Mouse (Mus musculus): ENCODE measurements around the gene Gm42906. TPM values are rescaled to one million over a fixed set of nuclear protein-coding genes. Genes with fewer than 3 reads are reported as not detected.

Gene Gm42906
- not detected in 2 replicates for polyA plus RNA-seq (2016; fragmentation: Nextera tagmentation; extraction: Ambion mirVana)

DNA sequence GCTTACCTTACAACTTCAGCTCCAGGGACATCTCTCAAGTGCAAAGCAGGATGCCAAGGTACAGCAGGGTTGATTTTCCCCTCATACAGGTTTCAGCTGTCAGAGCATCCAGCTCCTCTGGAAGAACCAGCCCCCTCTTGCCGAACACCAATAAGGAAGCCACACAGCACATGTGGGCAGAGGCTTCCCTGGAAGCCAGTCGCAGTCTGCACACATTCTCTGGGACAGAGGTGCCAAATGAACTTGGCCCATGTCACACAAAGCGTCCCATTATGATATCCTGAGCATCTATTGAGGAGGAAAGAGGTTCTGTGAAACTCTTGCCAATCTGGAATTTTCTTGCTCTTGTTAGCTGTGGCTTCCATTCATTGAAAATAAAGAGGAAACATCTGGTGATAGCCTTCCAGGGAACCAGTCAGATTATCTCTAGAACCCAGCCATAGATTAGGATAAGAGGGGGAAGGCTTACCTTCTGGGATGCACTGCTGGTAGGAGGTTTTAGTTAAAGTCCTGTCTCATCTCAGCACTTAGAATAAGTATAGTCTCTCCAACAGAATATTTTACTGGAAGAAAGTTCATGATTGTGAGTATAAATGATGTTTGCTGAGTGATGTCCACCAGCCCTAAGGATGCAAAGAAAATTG is at the start of gene Gm42906:
Gene Gm42906, minus strand, starts transcription at position 51 of the 644 bp plus-strand sequence.
- H3K36me3 ChIP-seq: no peaks in the 10 kb centered on the region
- ATAC-seq (ENCODE audit: low FRiP score, low read depth): no peak
- H3K4me2 ChIP-seq (replicated peaks): no peak within 1 kb of the TSS
- H3K9ac ChIP-seq: no peak within 1 kb of the TSS
- H3K4me3 ChIP-seq: no peak within 1 kb of the TSS
- 64% methylated on average over 3 of the region's 3 CpGs for WGBS
- H3K27ac ChIP-seq: no peak within 1 kb of the TSS
- H3K4me1 ChIP-seq: no peaks in the 10 kb centered on the region
- no peaks in the 10 kb centered on the region for H3K27me3 ChIP-seq (replicated peaks)
- H3K9me3 ChIP-seq: no peaks in the 10 kb centered on the region

DNA sequence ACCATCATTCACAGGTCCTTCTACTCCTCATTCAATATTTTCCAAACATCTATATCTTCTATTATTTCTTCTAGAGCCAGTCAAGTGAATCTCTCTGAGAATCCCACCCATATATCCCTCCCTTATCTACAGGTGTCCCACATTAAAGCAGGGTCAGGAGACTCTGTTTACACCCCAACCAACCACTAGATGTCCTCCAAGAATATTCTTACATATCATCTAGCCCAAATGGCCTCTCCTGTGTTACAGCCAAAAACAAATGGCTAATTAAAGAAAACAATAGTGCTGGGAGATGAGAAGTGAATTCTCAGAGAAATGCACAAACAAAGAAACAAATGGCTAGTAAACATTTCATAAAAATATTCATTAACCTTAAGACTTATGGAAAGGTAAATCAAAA is 17.7 kb upstream of the Gm42906 start:
- Histone ChIP-seq H3K9ac (no peak overlapping the region), H3K4me1 (no peaks in the 10 kb centered on the region), H3K9me3 (no peaks in the 10 kb centered on the region), H3K4me3 (no peak overlapping the region), H3K27me3 (replicated peaks) (no peaks in the 10 kb centered on the region), H3K36me3 (no peaks in the 10 kb centered on the region), H3K27ac (no peak overlapping the region), H3K4me2 (replicated peaks) (no peak overlapping the region)
- no peak for ATAC-seq (ENCODE audit: low FRiP score, low read depth)

DNA sequence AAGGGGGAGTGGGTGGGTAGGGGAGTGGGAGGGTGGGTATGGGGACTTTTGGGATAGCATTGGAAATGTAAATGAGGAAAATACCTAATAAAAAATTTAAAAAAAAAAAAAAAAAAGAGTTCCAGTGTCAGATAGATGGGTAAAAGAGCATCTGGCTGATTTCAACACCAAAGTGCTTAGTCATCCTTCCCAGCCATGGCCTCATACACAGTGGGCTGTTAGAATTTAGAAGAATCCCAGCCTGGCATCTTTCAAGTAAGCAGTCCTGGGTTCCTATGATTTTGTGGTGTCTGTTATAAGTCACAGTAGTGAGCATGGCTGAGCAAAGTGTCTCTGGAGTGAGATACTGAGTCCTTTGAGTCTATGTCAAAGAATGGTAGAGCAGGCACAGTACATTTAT is 7.1 kb upstream of the Gm42906 start:
- Histone ChIP-seq H3K27ac (no peak overlapping the region), H3K4me2 (replicated peaks) (no peak overlapping the region), H3K36me3 (no peaks in the 10 kb centered on the region)

DNA sequence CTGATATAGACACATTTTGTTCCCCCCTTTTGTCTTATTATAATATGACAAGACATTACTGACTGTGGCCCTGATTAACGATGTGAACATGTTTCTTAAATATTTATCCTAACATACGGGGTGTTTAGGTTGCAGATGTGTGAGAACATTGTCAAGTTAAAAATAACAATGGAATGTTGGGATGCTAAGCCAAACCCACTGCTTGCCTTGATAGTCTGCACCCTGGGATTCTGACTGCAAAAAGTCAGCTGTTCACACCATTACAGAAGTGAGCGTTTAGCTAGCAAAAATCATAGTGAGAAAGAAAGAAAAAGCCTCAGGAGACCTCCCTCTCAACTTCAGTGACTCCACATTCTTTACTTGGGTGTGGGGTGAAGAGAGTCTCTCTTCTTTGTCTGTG is 1.5 kb downstream of the Gm42906 start:
- no peak for ATAC-seq (ENCODE audit: low FRiP score, low read depth)
- Histone ChIP-seq H3K4me2 (replicated peaks) (no peak overlapping the region), H3K27me3 (replicated peaks) (no peaks in the 10 kb centered on the region), H3K4me3 (no peak overlapping the region), H3K36me3 (no peaks in the 10 kb centered on the region), H3K4me1 (no peaks in the 10 kb centered on the region), H3K9ac (no peak overlapping the region), H3K9me3 (no peaks in the 10 kb centered on the region), H3K27ac (no peak overlapping the region)
- 77% methylated on average over 3 of the region's 3 CpGs for WGBS

More for the DNA sequence above, 7.1 kb upstream of the Gm42906 start:
- Histone ChIP-seq H3K4me3 (no peak overlapping the region), H3K4me1 (no peaks in the 10 kb centered on the region), H3K9ac (no peak overlapping the region), H3K27me3 (replicated peaks) (no peaks in the 10 kb centered on the region), H3K9me3 (no peaks in the 10 kb centered on the region)
- no peak for ATAC-seq (ENCODE audit: low FRiP score, low read depth)

DNA sequence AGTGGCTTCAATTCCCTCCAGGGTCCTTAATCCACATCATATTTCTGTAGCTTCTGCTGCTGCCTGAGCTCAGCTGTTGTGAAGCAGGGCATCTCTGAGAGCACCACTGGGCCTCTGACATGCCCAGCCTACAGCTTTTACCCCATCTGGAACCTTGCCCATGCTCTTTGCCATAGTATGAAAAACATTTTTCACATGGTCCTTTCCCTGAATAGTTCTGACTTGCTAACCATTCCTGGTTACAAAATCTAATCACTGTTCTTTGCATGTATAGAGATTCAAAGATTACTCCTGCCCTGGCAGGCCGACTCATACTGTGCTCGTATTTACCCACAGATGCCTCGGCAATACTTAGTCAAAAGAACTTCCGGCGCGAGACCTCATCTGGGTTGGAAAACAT is 5.3 kb downstream of the Gm42906 start:
- ATAC-seq (ENCODE audit: low FRiP score, low read depth): no peak
- Histone ChIP-seq H3K9ac (no peak overlapping the region), H3K4me1 (no peaks in the 10 kb centered on the region), H3K4me3 (no peak overlapping the region), H3K9me3 (no peaks in the 10 kb centered on the region), H3K36me3 (no peaks in the 10 kb centered on the region), H3K4me2 (replicated peaks) (no peak overlapping the region), H3K27ac (no peak overlapping the region), H3K27me3 (replicated peaks) (no peaks in the 10 kb centered on the region)
- WGBS: 97% methylated on average over 6 of the region's 6 CpGs

DNA sequence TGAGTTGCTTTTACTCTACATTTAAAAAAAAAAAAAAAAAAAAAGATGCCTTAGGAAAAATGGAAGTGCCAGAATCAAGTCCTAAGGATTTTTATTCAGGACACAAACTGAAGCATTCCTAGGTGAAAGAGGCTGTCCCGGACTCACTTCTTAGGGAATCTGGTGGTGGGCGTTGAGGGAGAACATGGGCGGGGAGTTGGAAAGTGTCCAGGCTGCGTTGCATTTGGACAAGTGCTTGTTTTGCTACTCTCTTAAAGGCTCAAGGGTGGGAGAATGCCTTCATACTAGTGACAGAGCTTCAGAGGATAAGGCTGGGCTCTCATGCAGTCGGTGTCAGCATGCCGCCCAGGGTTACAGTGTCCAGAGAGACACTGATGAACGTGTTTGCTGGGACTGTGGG is 6.1 kb downstream of the Gm42906 start:
- Histone ChIP-seq H3K27ac (no peak overlapping the region), H3K4me2 (replicated peaks) (no peak overlapping the region), H3K9ac (no peak overlapping the region), H3K4me1 (no peaks in the 10 kb centered on the region), H3K36me3 (no peaks in the 10 kb centered on the region), H3K9me3 (no peaks in the 10 kb centered on the region), H3K4me3 (no peak overlapping the region), H3K27me3 (replicated peaks) (no peaks in the 10 kb centered on the region)
- ATAC-seq (ENCODE audit: low FRiP score, low read depth): no peak
- 76% methylated on average over 7 of the region's 7 CpGs for WGBS

DNA sequence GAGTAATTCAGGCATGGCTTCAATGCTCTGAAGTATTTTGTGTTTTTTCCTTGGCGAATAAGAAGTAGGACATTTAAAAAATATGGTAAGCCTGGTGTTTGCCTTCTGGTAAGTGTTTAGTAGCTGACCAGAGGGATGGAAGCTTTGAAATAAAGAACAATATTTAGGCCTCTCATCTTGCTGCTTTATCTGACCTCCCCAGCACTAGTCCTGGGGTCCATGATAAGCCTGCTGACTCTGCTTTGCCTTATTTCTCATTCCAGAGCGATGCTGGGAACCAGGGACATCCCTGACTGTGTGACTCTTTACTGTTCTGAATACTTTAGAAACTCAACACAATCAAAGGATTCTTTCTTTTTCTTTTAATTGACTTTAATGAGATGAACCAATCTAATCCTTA is 9.4 kb downstream of the Gm42906 start:
- Histone ChIP-seq H3K9ac (no peak overlapping the region), H3K36me3 (no peaks in the 10 kb centered on the region), H3K4me3 (no peak overlapping the region), H3K4me1 (no peaks in the 10 kb centered on the region), H3K4me2 (replicated peaks) (no peak overlapping the region), H3K27ac (no peak overlapping the region), H3K27me3 (replicated peaks) (no peaks in the 10 kb centered on the region), H3K9me3 (no peaks in the 10 kb centered on the region)
- no peak for ATAC-seq (ENCODE audit: low FRiP score, low read depth)
- 91% methylated on average over 2 of the region's 2 CpGs for WGBS

DNA sequence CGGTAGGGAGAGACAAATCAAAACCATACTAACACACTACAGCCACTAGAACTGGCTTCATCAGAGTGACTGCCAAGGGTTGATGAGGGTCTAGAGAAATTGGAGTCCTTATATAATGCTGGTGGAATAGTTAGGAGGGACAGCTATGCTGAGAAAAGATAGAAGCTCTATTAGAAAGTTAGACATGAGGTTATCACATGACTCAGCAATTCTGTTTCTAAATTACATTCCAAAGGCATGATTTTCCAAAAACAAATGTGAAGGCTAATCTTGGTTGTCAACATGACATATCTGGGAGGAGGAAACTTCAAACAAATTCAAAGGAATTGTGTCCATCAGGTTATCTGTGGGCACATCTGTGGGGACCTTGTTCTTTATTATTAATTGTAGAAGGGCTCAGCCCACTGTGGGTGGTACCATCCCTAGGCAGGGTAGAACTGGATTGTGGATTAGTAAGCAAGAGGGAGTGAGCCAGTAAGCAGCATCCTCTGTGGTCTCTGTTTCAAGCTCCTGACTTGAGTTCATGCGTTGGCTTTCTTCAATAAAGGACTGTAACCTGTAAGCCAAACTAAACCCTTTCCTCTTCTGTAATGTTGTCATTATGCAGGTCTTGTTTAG is 10.4 kb downstream of the Gm42906 start:
- Histone ChIP-seq H3K4me2 (replicated peaks) (no peak overlapping the region), H3K27ac (no peak overlapping the region)
- 83% methylated on average over 2 of the region's 2 CpGs for WGBS

DNA sequence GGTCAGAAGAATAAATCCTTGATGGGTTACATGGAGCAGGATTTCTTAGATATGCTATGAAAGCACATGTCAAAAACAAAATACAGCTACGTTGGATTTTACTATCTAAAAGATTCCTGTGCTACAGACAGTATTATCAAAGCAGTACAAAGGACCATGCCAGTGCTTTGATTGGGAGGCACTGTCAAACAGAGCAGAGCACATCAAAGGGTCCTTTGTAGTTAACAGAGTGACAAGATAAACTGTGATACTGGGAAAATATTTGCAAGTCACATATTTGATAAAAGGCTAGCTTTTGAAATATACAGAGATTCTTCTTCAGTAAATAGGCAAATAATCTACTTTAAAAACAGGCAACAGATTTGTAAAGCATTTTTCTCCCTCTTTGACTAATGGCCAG is 11.0 kb downstream of the Gm42906 start:
- H3K4me3 ChIP-seq: no peak overlapping the region
- 27% methylated on average over 1 of the region's 1 CpGs for WGBS
- no peak for ATAC-seq (ENCODE audit: low FRiP score, low read depth)

More for the DNA sequence above, 10.4 kb downstream of the Gm42906 start:
- Histone ChIP-seq H3K4me3 (no peak overlapping the region), H3K9me3 (no peaks in the 10 kb centered on the region), H3K36me3 (no peaks in the 10 kb centered on the region), H3K27me3 (replicated peaks) (no peaks in the 10 kb centered on the region), H3K4me1 (peaks cover 4% of the 10 kb centered on the region; the same call in 1 of the 2 replicates), H3K9ac (no peak overlapping the region)
- ATAC-seq (ENCODE audit: low FRiP score, low read depth): no peak

DNA sequence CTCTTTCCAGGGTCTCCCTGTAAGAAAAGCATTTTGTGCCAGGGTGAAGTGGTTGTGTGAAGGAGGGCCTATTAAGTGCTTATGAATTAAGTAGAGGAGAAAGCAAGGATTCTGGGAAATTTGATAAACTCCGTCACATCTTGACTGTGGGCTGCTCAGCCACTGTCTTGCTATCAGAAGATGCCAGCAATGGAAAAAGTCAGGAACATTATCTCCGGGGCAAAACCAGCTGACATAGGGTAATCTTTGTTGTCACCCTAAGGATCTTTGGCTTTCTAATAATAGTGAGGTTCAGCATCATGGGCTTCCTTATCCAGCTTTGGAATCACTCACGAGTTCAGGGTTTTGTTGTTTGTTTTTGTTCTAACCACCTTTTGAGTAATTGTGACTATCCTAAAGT is 14.3 kb downstream of the Gm42906 start:
- Histone ChIP-seq H3K9ac (no peak overlapping the region), H3K4me1 (peaks cover 4% of the 10 kb centered on the region; the same call in 1 of the 2 replicates), H3K36me3 (no peaks in the 10 kb centered on the region), H3K27ac (no peak overlapping the region), H3K27me3 (replicated peaks) (no peaks in the 10 kb centered on the region), H3K9me3 (no peaks in the 10 kb centered on the region), H3K4me3 (no peak overlapping the region), H3K4me2 (replicated peaks) (no peak overlapping the region)
- WGBS: 79% methylated on average over 3 of the region's 3 CpGs
- no peak for ATAC-seq (ENCODE audit: low FRiP score, low read depth)

More for the DNA sequence above, 11.0 kb downstream of the Gm42906 start:
- Histone ChIP-seq H3K4me2 (replicated peaks) (no peak overlapping the region), H3K27ac (no peak overlapping the region), H3K36me3 (no peaks in the 10 kb centered on the region), H3K9me3 (no peaks in the 10 kb centered on the region), H3K27me3 (replicated peaks) (no peaks in the 10 kb centered on the region), H3K9ac (no peak overlapping the region), H3K4me1 (peaks cover 4% of the 10 kb centered on the region; the same call in 1 of the 2 replicates)

DNA sequence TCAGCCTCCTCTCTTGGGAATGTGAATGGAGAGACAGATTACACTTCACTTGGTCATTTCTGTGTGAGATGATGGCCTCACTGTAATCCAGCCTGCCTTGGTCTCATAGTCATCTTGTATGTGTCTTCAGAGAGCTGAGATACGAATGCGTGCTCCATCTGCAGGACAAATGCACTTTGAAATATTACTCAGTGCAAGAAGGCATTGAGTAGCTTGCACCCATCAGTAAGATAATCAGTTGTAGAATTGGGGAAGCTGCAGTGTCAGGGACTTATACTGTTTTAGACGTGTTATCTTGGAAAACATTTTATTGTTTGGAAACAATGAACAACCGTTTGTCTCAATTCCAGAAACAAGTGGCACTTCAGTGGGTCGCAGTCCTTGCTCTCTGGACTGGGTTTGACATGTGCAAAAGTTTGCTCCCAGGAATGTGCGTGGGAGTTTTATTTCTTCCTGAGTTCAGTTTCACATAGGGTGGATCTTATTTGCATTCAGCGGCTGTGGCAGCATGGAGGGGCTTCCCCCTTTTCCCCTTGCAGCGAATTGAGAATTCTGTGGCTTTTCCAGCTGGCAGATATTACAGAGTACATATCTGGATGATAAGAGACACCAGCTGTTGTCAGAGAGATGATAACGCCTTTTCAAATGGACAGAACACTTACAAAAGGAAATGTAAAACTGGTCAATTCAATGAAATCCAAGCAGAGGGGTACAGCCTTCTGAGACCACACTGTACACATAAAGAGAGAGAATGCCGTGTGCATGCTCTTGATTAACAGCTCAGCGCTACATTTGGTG is 15.1 kb downstream of the Gm42906 start:
- Histone ChIP-seq H3K9me3 (no peaks in the 10 kb centered on the region), H3K27ac (no peak overlapping the region), H3K36me3 (no peaks in the 10 kb centered on the region), H3K4me2 (replicated peaks) (no peak overlapping the region), H3K4me1 (peaks cover 4% of the 10 kb centered on the region; the same call in 1 of the 2 replicates), H3K4me3 (no peak overlapping the region), H3K27me3 (replicated peaks) (no peaks in the 10 kb centered on the region), H3K9ac (no peak overlapping the region)
- no peak for ATAC-seq (ENCODE audit: low FRiP score, low read depth)
- 65% methylated on average over 11 of the region's 11 CpGs for WGBS

DNA sequence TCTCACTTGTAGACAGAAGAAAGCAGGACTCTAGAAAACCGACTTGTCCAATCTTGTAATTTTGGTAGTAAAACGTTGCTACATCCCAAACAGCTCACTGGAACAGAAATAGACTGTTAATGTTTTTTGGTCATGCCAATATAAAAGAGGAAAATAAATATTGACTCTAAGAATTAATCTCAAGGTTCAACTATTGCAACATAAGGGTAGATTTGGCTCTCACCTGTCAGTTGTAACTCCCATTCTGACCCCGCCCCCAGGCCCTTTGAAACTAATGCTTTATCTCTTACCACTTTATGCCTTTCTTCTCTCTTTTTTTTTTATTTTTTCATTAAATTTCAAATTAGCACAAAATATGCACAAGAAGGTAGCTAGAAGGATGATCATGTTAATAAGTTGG is 18.0 kb downstream of the Gm42906 start:
- Histone ChIP-seq H3K9ac (no peak overlapping the region), H3K4me2 (replicated peaks) (no peak overlapping the region), H3K27ac (no peak overlapping the region), H3K36me3 (no peaks in the 10 kb centered on the region), H3K27me3 (replicated peaks) (no peaks in the 10 kb centered on the region), H3K4me1 (peaks cover 4% of the 10 kb centered on the region; the same call in 1 of the 2 replicates), H3K4me3 (no peak overlapping the region), H3K9me3 (no peaks in the 10 kb centered on the region)
- no peak for ATAC-seq (ENCODE audit: low FRiP score, low read depth)
- WGBS: 69% methylated on average over 3 of the region's 3 CpGs

Measured in neural tube, embryonic 12.5 days (tissue).